In genomic region chr1:119034163-119034705, GRCm38 (mm10) we compare ENCODE assay signal across 10 mouse cellular contexts. TPM values are rescaled to one million over a fixed set of nuclear protein-coding genes. Genes with fewer than 3 reads are reported as not detected.
DNase-seq lines count a peak whose midpoint lies in the region; ATAC-seq and TF ChIP-seq lines count a peak whose summit lies in the region.
"Had no signal": no experiment of that assay in that cellular context is flagged by ENCODE, and none has a peak within 500 bp of the region (broad histone marks: within the 10 kb centered on the region; RNA-seq: fewer than 3 reads in every experiment).

No protein-coding gene starts in this region.

- no peaks in the 10 kb centered on the region for H3K36me3 ChIP-seq in kidney, postnatal 0 days (ENCODE audit: insufficient read depth, low read length)
- H3K36me3 ChIP-seq in embryonic facial prominence, embryonic 15.5 days, result no peaks in the 10 kb centered on the region
- H3K36me3 ChIP-seq in hindbrain, postnatal 0 days (ENCODE audit: insufficient read depth, low read length), result no peaks in the 10 kb centered on the region
- H3K36me3 ChIP-seq in neural tube, embryonic 12.5 days, result no peaks in the 10 kb centered on the region

- no peak for DNase-seq in kidney, postnatal 0 days (ENCODE audit: low spot score)
- no peak for DNase-seq in kidney, adult 18-20 months
- no peak for DNase-seq in hindbrain, postnatal 0 days (ENCODE audit: low spot score)
- DNase-seq in right cerebral cortex, postnatal 25 days, result no peak
- DNase-seq in adrenal gland, postnatal 36 days, result no peak
- DNase-seq: cerebellum, postnatal 36 days had no signal

- no peak overlapping the region for H3K9ac ChIP-seq in kidney, postnatal 0 days (ENCODE audit: low read depth, low read length)
- H3K9ac ChIP-seq in embryonic facial prominence, embryonic 15.5 days, result no peak overlapping the region
- peak overlapping the region; percentile 37; the same call in 1 of the 2 replicates for H3K9ac ChIP-seq in hindbrain, postnatal 0 days (replicated peaks; ENCODE audit: low read length)
- no peak overlapping the region; the same call in 1 of the 2 replicates for H3K9ac ChIP-seq in neural tube, embryonic 12.5 days

- ATAC-seq in kidney, postnatal 0 days (replicated peaks; ENCODE audit: low FRiP score, low read depth), result no peak
- peak; percentile 16; the same call in 1 of the 2 replicates for ATAC-seq in embryonic facial prominence, embryonic 15.5 days (ENCODE audit: insufficient number of reproducible peaks, low FRiP score, low TSS enrichment, low read depth)
- no peak for ATAC-seq in hindbrain, postnatal 0 days
- ATAC-seq in neural tube, embryonic 12.5 days (ENCODE audit: low FRiP score, low read depth), result peak; percentile 29
- ATAC-seq in granulocyte monocyte progenitor cell, adult 5-6 weeks (replicated peaks; ENCODE audit: poor library complexity, severe bottlenecking), result no peak

- no peak overlapping the region for H3K4me2 ChIP-seq in kidney, postnatal 0 days (ENCODE audit: low read length)
- peak overlapping the region; percentile 35 for H3K4me2 ChIP-seq in embryonic facial prominence, embryonic 15.5 days (replicated peaks)
- 0 out of 2 replicates have a peak overlapping the region, but pooled peaks have one; percentile 7 for H3K4me2 ChIP-seq in hindbrain, postnatal 0 days (ENCODE audit: low read depth, low read length)
- H3K4me2 ChIP-seq in neural tube, embryonic 12.5 days (replicated peaks), result peak overlapping the region; percentile 36

- H3K4me1 ChIP-seq in kidney, postnatal 0 days (replicated peaks; ENCODE audit: insufficient read depth, low read length), result peaks cover 9% of the 10 kb centered on the region; the same call in 1 of the 2 replicates
- peaks cover 61% of the 10 kb centered on the region for H3K4me1 ChIP-seq in embryonic facial prominence, embryonic 15.5 days
- H3K4me1 ChIP-seq in hindbrain, postnatal 0 days (ENCODE audit: insufficient read depth, low read length), result peaks cover 8% of the 10 kb centered on the region; the same call in 1 of the 2 replicates
- peaks cover 38% of the 10 kb centered on the region for H3K4me1 ChIP-seq in neural tube, embryonic 12.5 days

- no peaks in the 10 kb centered on the region for H3K9me3 ChIP-seq in kidney, postnatal 0 days (replicated peaks; ENCODE audit: low read length)
- no peaks in the 10 kb centered on the region for H3K9me3 ChIP-seq in embryonic facial prominence, embryonic 15.5 days (replicated peaks)
- H3K9me3 ChIP-seq in hindbrain, postnatal 0 days (ENCODE audit: low read length), result no peaks in the 10 kb centered on the region
- H3K9me3 ChIP-seq in neural tube, embryonic 12.5 days, result no peaks in the 10 kb centered on the region

- WGBS in kidney, postnatal 0 days, result 38% methylated on average over 13 of the region's 13 CpGs
- 13% methylated on average over 13 of the region's 13 CpGs for WGBS in embryonic facial prominence, embryonic 15.5 days
- WGBS in hindbrain, postnatal 0 days, result 27% methylated on average over 13 of the region's 13 CpGs
- whole genome bisulfite sequencing in neural tube, embryonic 12.5 days, result 31% methylated on average over 13 of the region's 13 CpGs

- H3K4me3 ChIP-seq in kidney, postnatal 0 days (replicated peaks; ENCODE audit: low read depth, low read length), result no peak overlapping the region
- H3K4me3 ChIP-seq in embryonic facial prominence, embryonic 15.5 days (replicated peaks), result no peak overlapping the region
- no peak overlapping the region for H3K4me3 ChIP-seq in hindbrain, postnatal 0 days (ENCODE audit: low read length)
- no peak overlapping the region for H3K4me3 ChIP-seq in neural tube, embryonic 12.5 days

- peak overlapping the region; percentile 91 for H3K27ac ChIP-seq in kidney, postnatal 0 days
- peak overlapping the region; percentile 96 for H3K27ac ChIP-seq in embryonic facial prominence, embryonic 15.5 days (replicated peaks)
- H3K27ac ChIP-seq in hindbrain, postnatal 0 days, result peak overlapping the region; percentile 87
- peak overlapping the region; percentile 79 for H3K27ac ChIP-seq in neural tube, embryonic 12.5 days

- H3K27me3 ChIP-seq in kidney, postnatal 0 days (ENCODE audit: insufficient read depth, low read length), result no peaks in the 10 kb centered on the region
- no peaks in the 10 kb centered on the region for H3K27me3 ChIP-seq in embryonic facial prominence, embryonic 15.5 days
- no peaks in the 10 kb centered on the region for H3K27me3 ChIP-seq in hindbrain, postnatal 0 days (ENCODE audit: insufficient read depth, low read length)
- H3K27me3 ChIP-seq in neural tube, embryonic 12.5 days (replicated peaks), result no peaks in the 10 kb centered on the region
- H3K27me3 ChIP-seq: Patski had no signal

- no peak for TF ChIP-seq CTCF in kidney, postnatal 0 days (IDR thresholded peaks at IDR 0.05; ENCODE audit: low read depth)
- TF ChIP-seq CTCF in hindbrain, postnatal 0 days (IDR thresholded peaks at IDR 0.05; ENCODE audit: low read depth), result no peak

RNA-seq across cellular contexts. Expression of gene Gli2, which starts 19.2 kb away (rescaled TPM):
- 2.6 and 4.2 TPM in 2 replicates for polyA plus RNA-seq in kidney, postnatal 0 days (2015; fragmentation: Nextera tagmentation; extraction: Ambion mirVana)
- 18.8 and 20.7 TPM in 2 replicates for polyA plus RNA-seq in embryonic facial prominence, embryonic 15.5 days (2015; fragmentation: Nextera tagmentation; extraction: Ambion mirVana)
- total RNA-seq in hindbrain, postnatal 0 days (2014; rRNA removed), result 12.0 and 13.9 TPM in 2 replicates
- 2.0 and 3.0 TPM in 2 replicates for polyA plus RNA-seq in hindbrain, postnatal 0 days (2015; fragmentation: Nextera tagmentation; extraction: Ambion mirVana)
- 5.6 and 6.6 TPM in 2 replicates for polyA plus RNA-seq in neural tube, embryonic 12.5 days (2016; fragmentation: Nextera tagmentation; extraction: Ambion mirVana)
- total RNA-seq in adrenal gland, postnatal 36 days (2021), result under 1 TPM; 0.60 to 0.66 TPM
- not detected in 2 replicates for total RNA-seq in granulocyte monocyte progenitor cell, adult 5-6 weeks (2014; fragmentation: Nextera tagmentation)
- not detected in 2 replicates for total RNA-seq in granulocyte monocyte progenitor cell, adult 5-6 weeks (2017)

Comparison
In these comparisons a context has a peak if more than half of its experiments do, and no peak if none do; other contexts are left out.
1. ATAC-seq: peak in embryonic facial prominence, embryonic 15.5 days (single experiment) and neural tube, embryonic 12.5 days (single experiment); none in kidney, postnatal 0 days (single experiment), hindbrain, postnatal 0 days (single experiment) and granulocyte monocyte progenitor cell, adult 5-6 weeks (single experiment).
2. Peak in every context shown above with its lines, with median percentiles within 50 percentile points of each other: H3K27ac ChIP-seq.